Mouse (Mus musculus) left cerebral cortex, postnatal 4 days (tissue): Measurements from ENCODE around the gene Pacs1. TPM values are rescaled to one million over a fixed set of nuclear protein-coding genes. Genes with fewer than 3 reads are reported as not detected.
A peak's percentile ranks its signal among the peaks of the same experiment; 100 is the strongest.
"Not testable (repeated sequence)": the region's sequence is repeated elsewhere in the genome, so short reads cannot be mapped to it uniquely, and the experiment has no call there.

ENCODE experiments used
- DNase-seq: peaks from one replicate; pipeline ENCODE4 v3.0.0-alpha.2; 2022
- intact Hi-C: fragments of 180-260 bp; cut with DNase I; formaldehyde crosslinking; loops from one replicate; pipeline ENCODE4 v1.15.1; 2025
- total RNA-seq, 2 experiments: library from RNA; stranded (reverse); gene quantifications; 2 replicates each; pipeline ENCODE4 v1.2.3; 2021

Gene Pacs1
- total RNA-seq, 2 experiments from 2014 or later, result 90.7 to 92.6 TPM

DNA sequence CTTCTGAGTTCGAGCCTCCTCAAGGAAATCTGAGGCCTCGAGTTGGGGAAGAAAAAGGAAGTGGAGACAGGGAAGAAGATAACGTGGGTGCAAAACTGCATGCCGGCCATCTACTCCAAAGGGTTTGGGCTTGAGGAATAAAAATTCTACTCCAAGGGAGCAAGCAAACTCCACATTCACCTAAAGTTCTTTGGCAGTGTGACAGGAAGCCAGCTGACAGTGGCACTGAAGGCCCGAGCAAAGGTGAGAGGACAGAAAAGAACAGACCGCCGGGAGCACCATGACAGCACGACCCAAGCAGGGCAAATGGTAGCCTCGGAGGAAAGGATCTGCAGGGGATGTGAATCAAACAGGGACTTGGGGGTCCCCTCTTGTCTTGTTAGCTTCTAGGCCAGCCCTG, 166.8 kb downstream of the Pacs1 start:
- DNase-seq, result no peak
- intact Hi-C loops, result no loop called here

DNA sequence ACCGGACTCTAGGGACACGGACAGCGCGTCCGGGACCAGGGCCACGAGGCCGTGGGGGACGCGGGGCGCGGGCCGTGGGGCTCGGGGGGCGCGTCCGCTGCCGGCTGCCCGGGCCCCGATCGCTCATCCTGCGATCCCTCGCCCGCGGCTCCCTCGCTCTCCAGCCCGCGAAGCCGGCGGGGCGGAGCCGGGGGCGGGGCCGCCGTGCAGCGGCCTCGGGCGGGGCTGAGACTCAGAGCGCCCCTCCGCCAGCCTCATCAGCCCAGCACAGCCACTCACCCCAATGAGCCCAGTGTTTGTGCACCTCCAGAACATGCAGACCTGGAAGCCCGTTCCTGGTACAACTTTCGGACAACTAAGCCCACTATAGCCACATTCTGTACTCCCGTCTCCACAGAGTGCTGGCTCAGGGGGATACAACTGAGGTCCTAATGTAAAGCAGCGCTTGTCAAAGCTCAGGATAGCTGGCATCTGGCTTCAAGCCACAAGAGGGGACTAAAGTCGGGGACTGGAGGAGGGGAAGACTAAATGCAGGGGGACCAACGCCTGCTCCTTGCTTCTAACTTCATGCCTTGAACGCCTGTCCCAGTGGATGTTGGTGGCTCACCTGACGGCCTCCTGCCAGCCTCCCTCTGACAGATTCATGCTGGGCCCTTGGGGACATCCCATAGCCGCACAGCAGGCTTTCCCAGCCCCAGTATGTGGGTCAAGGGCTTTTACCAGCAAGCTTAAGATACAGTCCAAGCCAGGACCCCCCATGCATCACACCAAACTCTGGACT, 174.4 kb downstream of the Pacs1 start, which contains the start of gene Cnih2:
Cnih2 (minus strand) TSS at position 159 of the 781 bp plus-strand sequence.
- DNase-seq, result peak; percentile 72
- intact Hi-C loops, result loop anchor here (5.0 kb wide), 1 partner anchor 39 kb away; no protein-coding TSS in a partner anchor

DNA sequence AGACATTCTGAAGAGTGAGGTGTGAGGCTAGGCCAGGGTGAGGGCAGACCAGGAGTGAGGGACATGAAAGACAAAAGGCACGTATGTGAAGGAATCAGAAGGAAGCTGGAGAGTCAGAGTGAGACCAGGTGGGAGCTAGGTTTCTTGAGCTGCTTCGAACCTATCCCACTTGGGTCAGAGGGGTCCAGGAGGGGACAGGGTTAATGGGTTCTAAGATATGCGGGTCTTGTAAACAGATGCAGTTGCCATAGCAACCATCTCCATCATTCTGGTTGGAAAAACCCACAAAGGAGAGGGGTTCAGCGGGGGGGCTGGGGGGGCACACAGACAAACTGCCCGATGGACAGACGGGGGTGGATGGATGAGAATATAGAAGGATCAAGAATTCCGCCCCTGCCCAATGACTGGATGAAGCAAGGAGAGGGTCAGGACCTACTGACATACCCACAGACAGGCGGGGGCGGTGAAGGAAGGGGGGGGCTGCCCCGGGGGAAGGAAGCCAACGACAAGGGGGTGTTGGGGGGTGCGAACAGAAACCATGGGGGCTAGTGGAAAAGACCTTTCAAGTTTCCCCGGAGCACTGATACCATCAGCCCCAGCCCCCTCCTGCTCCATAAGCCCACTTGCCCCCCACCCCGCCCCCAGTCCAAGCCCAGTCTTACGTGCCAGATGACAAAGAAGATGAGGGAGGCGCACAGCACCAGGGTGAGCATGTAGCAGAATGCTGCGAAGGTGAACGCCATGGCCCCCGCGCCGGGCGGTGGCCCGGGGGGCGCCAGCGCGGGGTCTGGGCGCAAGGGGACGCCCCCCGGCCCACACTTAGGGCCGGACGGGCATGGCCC, 175.2 kb downstream of the Pacs1 start:
- no peak for DNase-seq
- intact Hi-C loops, result loop anchor here (5.0 kb wide), 1 partner anchor 40 kb away; no protein-coding TSS in a partner anchor

DNA sequence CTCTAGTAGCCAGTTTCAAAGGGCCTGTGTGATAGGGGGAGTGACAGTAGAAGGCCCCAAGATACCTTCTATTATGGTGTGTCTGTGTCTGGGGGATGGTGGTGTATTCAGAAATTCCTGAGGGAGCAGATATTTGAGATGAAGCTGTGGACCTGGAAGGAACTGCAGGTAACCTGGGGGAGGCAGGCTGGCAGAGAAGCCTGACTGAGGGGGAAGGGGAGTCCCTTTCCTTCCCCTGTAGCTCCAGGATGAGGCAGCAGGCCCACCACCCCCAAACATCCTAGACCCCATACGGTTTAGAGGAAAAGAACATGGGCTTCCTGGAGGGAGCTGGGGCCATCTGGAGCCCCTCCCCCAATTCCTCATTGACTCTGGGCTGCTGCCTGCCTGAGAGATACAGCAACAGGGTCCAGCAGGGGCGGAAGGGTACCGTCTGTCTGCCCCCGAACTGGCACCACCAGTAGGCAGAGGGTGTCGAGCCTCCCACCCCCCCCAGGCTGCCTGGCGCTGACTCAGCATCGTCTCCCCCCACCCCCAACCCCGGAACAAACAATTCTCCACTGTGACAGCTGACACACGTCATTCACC, 176.9 kb downstream of the Pacs1 start:
- peak; percentile 68 for DNase-seq
- intact Hi-C loops, result loop anchor here (5.0 kb wide), 1 partner anchor 41 kb away; no protein-coding TSS in a partner anchor

DNA sequence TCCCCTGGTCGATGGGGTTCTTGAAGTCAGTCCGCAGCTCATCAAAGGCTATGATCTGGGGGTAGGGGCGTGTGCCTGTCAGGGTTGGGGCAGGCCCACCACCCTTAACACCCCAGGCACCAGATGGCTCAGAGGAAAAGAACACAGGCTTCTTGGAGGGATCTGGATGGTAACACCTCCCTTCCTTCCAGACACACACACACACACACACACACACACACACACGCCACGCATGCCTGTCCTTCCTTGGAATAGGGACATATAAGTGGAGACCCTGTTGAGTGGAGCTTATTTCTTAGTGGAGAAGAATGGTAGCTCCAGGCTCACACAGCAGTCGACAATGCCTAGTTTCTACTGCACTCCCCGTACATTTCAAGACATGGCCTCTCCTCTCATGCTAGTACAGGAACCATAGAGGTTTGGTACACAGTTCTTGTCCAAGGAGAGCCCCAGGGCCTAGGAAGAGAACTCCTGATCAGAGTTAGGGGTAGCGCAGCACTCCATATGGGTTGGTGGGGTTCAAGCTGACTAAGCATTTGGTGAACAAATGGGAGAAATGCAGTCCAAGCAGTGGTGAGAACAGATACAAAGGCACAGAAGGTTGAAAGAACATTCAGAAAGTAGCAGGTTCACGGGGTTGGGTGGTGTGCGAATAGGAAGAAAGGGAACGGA, 178.0 kb downstream of the Pacs1 start:
- intact Hi-C loops, result loop anchor here (5.0 kb wide), 1 partner anchor 42 kb away; no protein-coding TSS in a partner anchor
- DNase-seq, result no peak

DNA sequence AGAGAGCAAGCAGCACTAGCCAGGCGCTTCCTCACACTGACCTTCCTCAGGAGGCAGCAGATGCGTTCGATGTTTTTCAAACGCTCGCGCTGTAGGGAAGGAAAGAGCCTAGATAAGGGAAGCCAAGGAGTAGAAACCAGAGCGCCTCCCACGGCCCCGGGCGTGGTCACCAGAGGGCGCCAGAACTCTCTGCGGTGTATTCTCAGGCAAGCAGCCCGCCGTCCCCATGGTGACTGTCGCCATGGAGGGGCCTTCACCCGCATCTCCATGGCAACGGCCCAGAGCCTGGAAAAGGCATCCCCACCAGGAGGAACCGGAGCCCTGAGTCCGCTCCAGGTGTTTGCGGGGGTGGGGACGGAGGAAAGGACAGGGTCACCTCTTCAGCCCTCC, 178.7 kb downstream of the Pacs1 start:
- intact Hi-C loops, result no loop called here
- DNase-seq, result peak; percentile 99

DNA sequence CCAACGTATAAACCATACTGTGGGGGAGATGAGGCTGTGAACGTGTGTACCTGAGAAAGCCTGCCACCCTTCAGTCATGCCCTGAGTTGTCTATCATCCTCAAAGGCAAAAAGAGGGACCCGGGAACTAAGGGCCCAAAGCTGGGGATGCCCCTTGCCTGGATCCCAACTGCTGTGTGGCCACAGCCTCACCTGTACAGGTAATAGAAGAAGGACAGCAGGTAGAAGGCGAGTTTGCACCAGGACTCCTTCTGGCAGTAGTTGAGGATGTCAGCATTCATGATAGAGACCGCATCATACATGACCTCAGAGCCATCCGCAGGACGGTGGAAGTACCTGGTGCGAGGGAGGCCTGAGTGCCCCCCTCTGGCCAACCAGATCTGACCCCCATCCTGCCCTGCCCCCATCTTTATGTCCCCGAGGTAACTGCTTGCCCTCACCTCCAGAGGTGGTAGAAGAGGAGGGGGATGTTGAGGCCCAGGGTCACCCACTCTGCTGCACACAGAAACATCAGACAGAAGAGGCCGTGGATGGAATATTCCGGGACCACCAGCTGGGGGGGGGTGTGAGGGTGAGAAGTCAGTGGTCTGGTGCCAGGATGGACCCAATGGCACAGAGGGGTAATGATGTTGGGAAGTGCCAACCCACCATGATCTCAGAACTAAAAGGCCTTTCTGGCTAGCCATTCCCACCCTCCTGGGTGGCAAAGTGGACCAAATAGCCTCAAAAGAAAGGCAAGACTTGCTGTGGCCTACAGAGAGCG, 179.3 kb downstream of the Pacs1 start:
- intact Hi-C loops, result no loop called here
- no peak for DNase-seq

DNA sequence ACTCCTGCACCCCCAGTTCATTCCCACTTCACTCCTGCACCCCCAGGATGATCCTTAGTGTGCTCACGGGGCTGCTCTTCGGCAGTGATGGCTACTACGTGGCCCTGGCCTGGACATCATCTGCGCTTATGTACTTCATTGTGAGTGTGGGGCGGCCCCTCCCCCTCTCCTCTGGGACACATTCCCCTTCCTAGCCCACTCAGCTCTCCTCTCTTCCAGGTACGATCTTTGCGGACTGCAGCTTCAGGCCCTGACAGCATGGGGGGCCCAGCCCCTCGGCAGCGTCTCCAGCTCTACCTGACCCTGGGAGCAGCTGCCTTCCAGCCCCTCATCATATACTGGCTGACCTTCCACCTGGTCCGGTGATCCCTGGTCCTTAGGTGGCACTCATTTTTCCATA, 180.8 kb downstream of the Pacs1 start:
- intact Hi-C loops, result no loop called here
- DNase-seq, result no peak

DNA sequence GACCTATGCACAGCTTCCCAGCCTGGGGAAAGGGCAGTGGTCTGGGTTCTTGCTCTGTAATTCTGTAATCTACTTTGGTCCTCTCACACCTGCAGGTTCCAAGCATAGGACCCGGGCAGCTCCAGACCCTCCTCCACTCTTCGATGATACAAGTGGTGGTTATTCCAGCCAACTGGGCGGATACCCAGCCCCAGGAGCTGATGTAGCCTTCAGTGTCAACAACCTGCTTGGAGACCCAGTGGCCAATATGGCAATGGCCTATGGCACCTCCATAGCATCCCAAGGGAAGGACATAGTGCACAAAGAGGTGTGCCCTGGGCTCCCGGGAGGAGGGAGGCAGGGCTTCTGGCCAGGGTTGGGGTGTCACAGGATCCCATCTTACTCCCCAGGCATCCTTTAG, 183.6 kb downstream of the Pacs1 start:
- intact Hi-C loops, result no loop called here
- no peak for DNase-seq

DNA sequence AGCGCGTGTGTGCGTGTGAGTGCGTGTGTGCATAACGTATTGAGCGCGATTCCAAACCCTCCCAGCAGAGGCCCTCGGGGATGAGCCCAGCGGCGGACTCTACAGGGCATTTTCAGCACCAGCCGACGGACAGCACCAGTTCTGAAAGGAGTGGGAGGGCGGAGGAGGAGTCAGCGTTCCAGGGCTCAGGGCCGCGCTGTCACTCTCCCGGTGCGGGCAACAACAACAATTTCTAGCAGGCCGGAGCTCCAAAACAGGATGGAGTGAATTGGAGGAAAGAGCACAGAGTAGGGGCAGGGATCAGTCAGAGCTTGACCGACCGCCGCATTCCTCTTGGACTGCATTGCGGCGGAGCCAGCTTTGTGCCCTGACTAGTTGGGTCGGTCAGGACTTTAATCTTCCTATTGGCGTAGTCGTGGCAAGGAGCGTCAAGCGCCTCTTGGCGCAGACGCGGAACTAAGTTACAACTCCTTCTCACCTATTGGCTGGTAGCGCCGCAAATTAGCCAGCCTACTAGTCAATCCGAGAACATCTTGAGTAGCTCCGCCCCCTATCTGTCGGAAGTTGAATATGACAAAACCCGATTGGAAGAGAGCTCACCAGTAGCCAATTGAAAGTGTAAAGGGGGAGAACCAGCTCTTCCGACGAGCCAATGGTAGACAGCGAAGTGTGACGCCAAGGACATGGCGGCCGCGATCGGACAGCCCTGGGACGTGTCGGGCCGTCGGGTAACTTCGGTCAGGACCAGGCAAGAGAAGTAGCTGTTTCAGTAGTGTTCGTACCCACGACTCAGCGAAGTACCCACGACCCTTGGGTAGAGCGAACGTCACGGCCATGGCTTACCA, 184.8 kb downstream of the Pacs1 start, which contains the start of gene Yif1a:
Yif1a (plus strand) TSS at position 655 of the 845 bp plus-strand sequence.
- peak; percentile 94 for DNase-seq
- intact Hi-C loops, result no loop called here

DNA sequence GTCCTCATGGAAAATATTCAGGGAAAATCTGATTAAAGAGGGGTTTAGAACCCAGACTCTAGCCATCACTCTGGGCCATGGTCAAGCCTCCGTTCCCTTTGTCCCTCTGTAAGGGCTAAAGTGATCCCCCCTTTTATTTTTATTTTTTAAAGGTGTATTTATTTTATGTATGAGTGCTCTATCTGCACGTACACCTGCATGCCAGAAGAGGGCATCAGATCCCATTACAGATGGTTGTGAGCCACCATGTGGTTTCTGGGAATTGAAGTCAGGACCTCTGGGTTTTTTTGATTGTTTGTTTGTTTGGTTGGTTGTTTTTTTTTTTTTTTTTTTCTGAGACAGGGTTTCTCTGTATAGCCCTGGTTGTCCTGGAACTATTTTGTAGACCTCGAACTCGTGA, 186.4 kb downstream of the Pacs1 start:
- DNase-seq, intact Hi-C loops: not testable (repeated sequence)

DNA sequence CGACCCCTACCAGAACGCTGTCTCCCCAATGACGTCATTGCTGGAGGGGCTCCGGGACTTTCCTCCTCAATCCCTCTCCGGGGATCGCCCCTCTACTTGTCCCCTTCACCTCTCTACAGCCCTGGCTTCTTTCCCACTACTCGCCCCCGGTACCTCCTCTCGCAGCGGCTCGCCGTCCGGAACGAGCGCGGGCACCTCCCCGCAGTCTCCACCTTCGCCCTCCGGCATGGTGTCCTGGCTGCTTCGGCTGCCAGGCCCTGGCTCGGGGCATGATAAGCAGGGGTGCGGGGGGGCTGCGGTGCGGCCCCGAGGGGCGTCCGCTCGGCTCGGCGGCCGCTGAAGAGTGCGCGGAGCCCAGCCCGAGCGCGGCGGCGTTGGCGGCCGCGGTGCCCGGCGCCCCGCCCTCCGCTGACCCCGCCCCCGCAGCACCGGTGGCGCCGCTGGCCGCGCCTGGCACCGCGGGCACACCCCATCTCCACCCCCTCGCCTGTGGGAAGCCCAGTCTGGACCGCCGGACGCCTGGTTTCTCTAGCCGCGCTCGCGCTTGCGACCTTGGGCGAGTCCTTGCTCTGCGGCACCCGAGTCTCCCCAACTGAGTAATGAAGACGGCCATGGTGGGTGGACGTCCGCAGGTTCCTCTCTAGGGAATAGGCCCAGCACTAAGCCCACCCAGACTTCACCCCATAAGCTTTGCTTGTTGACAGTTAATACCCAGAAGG, 187.6 kb downstream of the Pacs1 start, which contains the start of gene Tmem151a:
Tmem151a (minus strand) TSS at position 387 of the 719 bp plus-strand sequence.
- intact Hi-C loops, result no loop called here
- no peak for DNase-seq

DNA sequence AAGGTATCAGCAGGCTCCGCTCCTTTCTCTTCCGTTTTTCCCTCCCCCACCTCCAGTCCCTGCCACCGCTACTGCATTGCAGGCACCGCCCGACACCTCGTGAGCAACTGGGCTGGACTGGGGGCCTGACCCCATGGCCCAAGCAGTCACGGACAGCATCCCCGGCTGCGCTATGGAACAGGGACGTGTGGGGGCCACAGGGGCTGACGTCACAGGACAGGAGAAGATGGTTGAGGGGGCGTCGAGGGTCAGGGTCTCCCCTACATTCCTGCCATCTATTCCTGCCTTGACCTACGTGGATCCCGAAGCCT, 188.1 kb downstream of the Pacs1 start:
- intact Hi-C loops, result no loop called here
- no peak for DNase-seq

DNA sequence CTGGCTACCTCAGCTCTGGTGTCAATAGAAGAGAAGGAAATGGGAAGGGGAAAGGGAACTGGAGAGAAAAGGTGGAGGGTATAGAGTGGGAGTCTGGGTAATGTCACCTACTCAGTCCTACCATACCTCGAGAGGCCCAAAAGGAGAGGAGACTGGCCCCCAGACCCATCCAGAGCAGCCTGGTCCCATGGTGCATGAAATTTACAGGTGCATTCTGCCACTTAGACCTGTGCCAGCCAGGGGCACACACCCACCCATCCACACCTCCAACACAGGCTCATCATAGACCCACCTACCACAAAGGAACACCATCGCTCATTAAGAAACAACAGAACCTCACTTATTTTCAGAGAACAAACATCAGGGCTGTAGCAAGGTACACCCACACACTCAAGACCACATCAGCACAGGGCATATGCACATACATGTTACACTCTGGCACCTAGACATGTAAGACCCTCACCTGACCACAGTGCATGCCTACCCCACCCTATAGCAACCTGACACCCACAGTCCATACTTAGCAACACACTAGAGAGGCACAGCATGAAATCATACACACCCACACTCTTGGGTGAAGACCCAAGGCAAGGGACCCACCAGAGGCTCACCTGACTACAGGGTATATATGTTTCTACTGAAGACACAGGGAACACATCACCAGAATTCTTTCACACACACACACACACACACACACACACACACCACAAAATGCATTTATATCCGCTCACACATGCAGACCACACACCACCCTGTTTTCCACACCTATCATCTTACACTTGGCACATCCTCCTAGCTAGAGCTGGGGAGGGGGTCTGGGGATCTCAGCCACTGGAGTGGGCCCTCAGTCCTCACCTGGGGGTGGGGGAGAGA, 188.7 kb downstream of the Pacs1 start:
- DNase-seq, result no peak
- intact Hi-C loops, result no loop called here
